Mouse (Mus musculus) CH12.LX (cell line): ENCODE measurements around the gene Tacc3. TPM values are rescaled to one million over a fixed set of nuclear protein-coding genes. Genes with fewer than 3 reads are reported as not detected.

ENCODE experiments used
- DNase-seq: peaks from one replicate; pipeline ENCODE4 v3.0.0-alpha.2; 2013; ENCODE audit errors: extremely low read depth
- H3K27ac ChIP-seq: 2 replicates; pipeline ENCODE4 v1.5.1; 2012; ENCODE audit warnings: low read depth, mild to moderate bottlenecking, control low read depth, moderate library complexity; ENCODE audit not compliant: insufficient read depth
- H3K27me3 ChIP-seq: replicated peaks from 2 replicates; pipeline ENCODE3; 2012; ENCODE audit warnings: inconsistent platforms
- H3K36me3 ChIP-seq, 2 experiments: replicated peaks in 1 of 2; 2 replicates each; pipeline versions ENCODE3 to v1.6.1; 2012; ENCODE audit warnings: inconsistent platforms in 1 of 2, low read length in 1 of 2, mild to moderate bottlenecking in 1 of 2, mixed read lengths in 1 of 2, moderate library complexity in 1 of 2; ENCODE audit not compliant: control insufficient read depth in 1 of 2, insufficient read depth in 1 of 2
- H3K4me1 ChIP-seq, 2 experiments: 2 replicates each; pipeline ENCODE4 v1.6.1; 2012; ENCODE audit warnings: inconsistent platforms in 1 of 2, moderate library complexity in 1 of 2; ENCODE audit not compliant: insufficient read depth in 2 of 2, control insufficient read depth in 1 of 2
- H3K4me2 ChIP-seq: 2 replicates; pipeline ENCODE4 v1.6.1; 2012; ENCODE audit warnings: low read depth, mild to moderate bottlenecking, control low read depth; ENCODE audit not compliant: poor library complexity, insufficient read depth, severe bottlenecking
- H3K4me3 ChIP-seq, 3 experiments: fragments of 150-350 bp in 1 of 3; sonication (generic) in 1 of 3; replicated peaks in 1 of 3; 2 replicates each; pipeline versions ENCODE3 to v1.5.1; 2011 to 2012; ENCODE audit warnings: low read depth in 2 of 3, low read length in 2 of 3, mild to moderate bottlenecking in 2 of 3, moderate library complexity in 2 of 3, control low read depth in 1 of 3, improper control_type of control experiment in 1 of 3, inconsistent platforms in 1 of 3, mixed read lengths in 1 of 3; ENCODE audit not compliant: poor library complexity in 1 of 3
- H3K79me2 ChIP-seq: replicated peaks from 2 replicates; pipeline ENCODE4 v1.6.1; 2012; ENCODE audit warnings: mild to moderate bottlenecking, moderate library complexity; ENCODE audit not compliant: control insufficient read depth, poor library complexity, insufficient read depth, severe bottlenecking; ENCODE audit errors: extremely low read depth
- H3K9ac ChIP-seq: 2 replicates; pipeline ENCODE4 v1.6.1; 2012; ENCODE audit warnings: low read depth, mild to moderate bottlenecking, control low read depth, moderate library complexity; ENCODE audit not compliant: insufficient read depth
- H3K9me3 ChIP-seq: replicated peaks from 2 replicates; pipeline ENCODE3; 2012; ENCODE audit warnings: low read length, inconsistent platforms, mixed read lengths
- BHLHE40 ChIP-seq: IDR thresholded peaks from 2 replicates; pipeline ENCODE4 v1.6.1; 2011; ENCODE audit warnings: mild to moderate bottlenecking, low read depth, low read length, improper control_type of control experiment
- CHD1 ChIP-seq: IDR thresholded peaks from 2 replicates; pipeline ENCODE4 v1.6.1; 2012; ENCODE audit warnings: low read depth, low read length, improper control_type of control experiment, inconsistent platforms
- CHD2 ChIP-seq: IDR thresholded peaks from 2 replicates; pipeline ENCODE4 v1.6.1; 2011; ENCODE audit warnings: low read length, improper control_type of control experiment
- EP300 ChIP-seq: IDR thresholded peaks from 2 replicates; pipeline ENCODE4 v1.6.1; 2011; ENCODE audit warnings: low read length, improper control_type of control experiment
- GABPA ChIP-seq: IDR thresholded peaks from 2 replicates; pipeline ENCODE4 v1.6.1; 2012; ENCODE audit warnings: low read depth, low read length, improper control_type of control experiment, inconsistent platforms; ENCODE audit not compliant: insufficient replicate concordance
- HCFC1 ChIP-seq: IDR thresholded peaks from 2 replicates; pipeline ENCODE4 v1.6.1; 2012; ENCODE audit warnings: low read depth, mild to moderate bottlenecking, inconsistent platforms, low read length, improper control_type of control experiment
- IRF4 ChIP-seq: IDR thresholded peaks from 2 replicates; pipeline ENCODE4 v1.6.1; 2014; ENCODE audit warnings: low read depth, mild to moderate bottlenecking, inconsistent platforms, low read length, improper control_type of control experiment
- JUND ChIP-seq: conservative IDR thresholded peaks from 2 replicates; pipeline ENCODE4 v1.6.1; 2011; ENCODE audit warnings: low read depth, low read length, improper control_type of control experiment
- KAT2A ChIP-seq: IDR thresholded peaks from 2 replicates; pipeline ENCODE4 v1.6.1; 2012; ENCODE audit warnings: low read length, improper control_type of control experiment, inconsistent platforms; ENCODE audit not compliant: insufficient replicate concordance
- MAFK ChIP-seq: IDR thresholded peaks from 2 replicates; pipeline ENCODE4 v1.6.1; 2011; ENCODE audit warnings: low read length, improper control_type of control experiment; ENCODE audit not compliant: insufficient replicate concordance
- MAX ChIP-seq: IDR thresholded peaks from 2 replicates; pipeline ENCODE4 v1.6.1; 2011; ENCODE audit warnings: low read length, improper control_type of control experiment
- MYC ChIP-seq: IDR thresholded peaks from 2 replicates; pipeline ENCODE4 v1.6.1; 2011; ENCODE audit warnings: low read depth, mild to moderate bottlenecking, improper control_type of control experiment, low read length
- NELFE ChIP-seq: IDR thresholded peaks from 2 replicates; pipeline ENCODE4 v1.6.1; 2011; ENCODE audit warnings: low read depth, low read length, improper control_type of control experiment
- NRF1 ChIP-seq: IDR thresholded peaks from 2 replicates; pipeline ENCODE4 v1.6.1; 2014; ENCODE audit warnings: low read depth, mild to moderate bottlenecking, inconsistent platforms, low read length, improper control_type of control experiment, moderate library complexity
- RAD21 ChIP-seq: IDR thresholded peaks from 2 replicates; pipeline ENCODE4 v1.6.1; 2011; ENCODE audit warnings: low read depth, mild to moderate bottlenecking, low read length, improper control_type of control experiment, moderate library complexity
- RCOR1 ChIP-seq: conservative IDR thresholded peaks from 2 replicates; pipeline ENCODE4 v1.6.1; 2012; ENCODE audit warnings: low read depth, mild to moderate bottlenecking, inconsistent platforms, low read length, improper control_type of control experiment
- UBTF ChIP-seq: IDR thresholded peaks from 2 replicates; pipeline ENCODE4 v1.6.1; 2012; ENCODE audit warnings: low read depth, mild to moderate bottlenecking, inconsistent platforms, low read length, improper control_type of control experiment, moderate library complexity
- USF1 ChIP-seq: IDR thresholded peaks from 2 replicates; pipeline ENCODE4 v1.6.1; 2014; ENCODE audit warnings: low read depth, mild to moderate bottlenecking, inconsistent platforms, low read length, improper control_type of control experiment
- USF2 ChIP-seq: conservative IDR thresholded peaks from 2 replicates; pipeline ENCODE4 v1.6.1; 2011; ENCODE audit warnings: low read depth, low read length, improper control_type of control experiment
- ZC3H11A ChIP-seq: IDR thresholded peaks from 2 replicates; pipeline ENCODE4 v1.6.1; 2012; ENCODE audit warnings: low read depth, mild to moderate bottlenecking, inconsistent platforms, low read length, improper control_type of control experiment
- ZMIZ1 ChIP-seq: IDR thresholded peaks from 2 replicates; pipeline ENCODE4 v1.6.1; 2012; ENCODE audit warnings: low read depth, mild to moderate bottlenecking, inconsistent platforms, low read length, improper control_type of control experiment
- ZNF384 ChIP-seq: IDR thresholded peaks from 2 replicates; pipeline ENCODE4 v1.6.1; 2012; ENCODE audit warnings: low read depth, low read length, improper control_type of control experiment, inconsistent platforms
- dilution Hi-C: fragments of 300-500 bp; cut with MboI; formaldehyde crosslinking; loops from 2 replicates; pipeline ENCODE4 v1.14.3; 2020; ENCODE audit warnings: low sequenced_read_pairs; ENCODE audit not compliant: extremely low pct_unique_long_range_greater_than_20kb, extremely low pct_ligation_motif_present
- in situ Hi-C: fragments of 300-500 bp; cut with MboI; formaldehyde crosslinking; loops from 3 replicates; pipeline ENCODE4 v1.14.3; 2019; ENCODE audit warnings: low sequenced_read_pairs, low pct_ligation_motif_present, low pct_unique_long_range_greater_than_20kb, mixed read lengths
- polyA plus RNA-seq: library from polyadenylated mRNA; unstranded; fragments of >175 nt; gene quantifications from 2 replicates; pipeline ENCODE4 v1.2.1, GENCODE M21; 2012; ENCODE audit warnings: low read depth; ENCODE audit not compliant: insufficient read length
- total RNA-seq, 2 experiments: library from RNA; depleted of rRNA; stranded (reverse); fragments of 300-350 nt in 1 of 2; fragments of >200 nt in 1 of 2; gene quantifications; 2 replicates each; pipeline ENCODE4 v1.2.3; 2012 to 2014

Tacc3 gene
- total and polyA plus RNA-seq, 3 experiments, result 89.4 to 186 (median 160) TPM

DNA sequence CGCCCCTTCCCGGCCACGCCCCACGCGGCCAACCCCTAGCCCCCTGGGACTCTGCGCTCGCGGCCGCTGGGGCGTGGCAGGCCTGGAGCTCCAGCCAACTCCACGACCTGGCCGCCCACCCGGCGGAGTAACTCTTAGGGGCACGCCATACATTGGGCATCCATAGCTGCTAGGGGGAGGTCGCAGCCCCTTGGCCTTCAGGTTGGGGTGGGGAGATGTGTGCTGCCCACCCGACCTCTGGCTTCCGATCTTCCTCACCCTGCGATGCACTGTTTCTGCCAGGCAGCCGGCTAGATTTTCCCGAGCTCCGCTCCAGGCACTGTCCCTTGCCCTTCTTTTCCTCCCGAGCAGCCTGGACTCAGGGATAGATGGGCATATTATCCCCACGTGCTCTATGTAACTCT, 37.8 kb downstream of the Tacc3 start:
- TF ChIP-seq ZMIZ1, result no peak
- 0 out of 2 replicates have a peak, but pooled peaks have one; percentile 35 for TF ChIP-seq IRF4
- no peak for TF ChIP-seq JUND
- TF ChIP-seq CHD1, result no peak
- TF ChIP-seq EP300, result no peak
- TF ChIP-seq HCFC1, result peak; percentile 19; the same call in 1 of the 2 replicates
- TF ChIP-seq BHLHE40, result no peak
- TF ChIP-seq RAD21, result no peak
- TF ChIP-seq ZNF384, result no peak
- no peak for TF ChIP-seq UBTF
- peak; percentile 11; the same call in 1 of the 2 replicates for TF ChIP-seq MYC
- TF ChIP-seq NELFE, result no peak
- TF ChIP-seq RCOR1, result no peak
- no peak for TF ChIP-seq NRF1
- no peak for TF ChIP-seq USF1
- no peak for TF ChIP-seq MAX
- 0 out of 2 replicates have a peak, but pooled peaks have one; percentile 26 for TF ChIP-seq CHD2
- TF ChIP-seq GABPA, result no peak
- TF ChIP-seq KAT2A, result 0 out of 2 replicates have a peak, but pooled peaks have one; percentile 46
- dilution Hi-C loops, result no loop called here
- Histone ChIP-seq H3K4me3 (peak overlapping the region in 2 of 3 experiments; percentile 54 to 63), H3K9ac (peak overlapping the region; percentile 55; the same call in 1 of the 2 replicates), H3K36me3 (no peaks in the 10 kb centered on the region), H3K79me2 (no peaks in the 10 kb centered on the region), H3K9me3 (no peaks in the 10 kb centered on the region), H3K4me2 (peak overlapping the region; percentile 64), H3K4me1 (peaks cover 12 to 25% of the 10 kb centered on the region in 2 experiments), H3K27me3 (peaks cover 69% of the 10 kb centered on the region), H3K27ac (no peak overlapping the region)
- in situ Hi-C loops, result no loop called here
- no peak for DNase-seq

DNA sequence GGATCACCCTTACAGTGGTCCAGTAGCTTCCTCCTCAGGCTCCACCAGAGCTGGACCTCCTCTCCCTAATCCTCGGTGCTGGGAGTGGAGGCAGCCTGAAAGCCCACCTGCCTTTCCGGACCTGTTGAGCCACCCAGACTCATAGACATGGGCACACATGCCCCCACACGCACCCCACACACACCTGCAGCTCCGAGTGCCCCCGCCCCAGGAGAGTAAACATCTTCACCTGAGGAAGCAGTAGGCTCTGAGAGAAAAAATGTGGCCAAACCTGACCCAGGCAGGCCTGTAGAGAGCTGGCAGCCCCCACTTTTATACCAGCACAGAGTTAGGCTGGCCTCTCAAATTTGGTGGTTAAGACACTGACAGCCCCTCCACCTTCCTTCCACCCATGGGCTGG, 38.5 kb downstream of the Tacc3 start:
- in situ Hi-C loops, result no loop called here

More for the DNA sequence above, 38.5 kb downstream of the Tacc3 start:
- H3K79me2 ChIP-seq, result no peaks in the 10 kb centered on the region
- H3K9ac ChIP-seq, result no peak overlapping the region
- peaks cover 76% of the 10 kb centered on the region for H3K27me3 ChIP-seq
- dilution Hi-C loops, result no loop called here
- peaks cover 12 to 25% of the 10 kb centered on the region in 2 experiments for H3K4me1 ChIP-seq
- H3K9me3 ChIP-seq, result no peaks in the 10 kb centered on the region
- DNase-seq, result no peak
- H3K4me2 ChIP-seq, result no peak overlapping the region
- no peak for TF ChIP-seq HCFC1
- no peak for TF ChIP-seq MAFK
- TF ChIP-seq CHD1, result no peak
- TF ChIP-seq EP300, result no peak
- TF ChIP-seq USF2, result no peak
- no peak for TF ChIP-seq MAX
- no peak for TF ChIP-seq ZC3H11A
- no peaks in the 10 kb centered on the region for H3K36me3 ChIP-seq
- no peak overlapping the region for H3K4me3 ChIP-seq
- no peak overlapping the region for H3K27ac ChIP-seq
